Mouse (Mus musculus) forebrain, embryonic 10.5 days (tissue): ENCODE measurements around the gene Il17rc. TPM values are rescaled to one million over a fixed set of nuclear protein-coding genes. Genes with fewer than 3 reads are reported as not detected.

ENCODE experiments used
- DNase-seq: peaks from one replicate; pipeline ENCODE4 v3.0.0-alpha.2; 2017; ENCODE audit warnings: low spot score; ENCODE audit errors: extremely low spot score
- H3K27ac ChIP-seq: fragments of 300-500 bp; sonication (generic); 2 replicates; pipeline ENCODE4 v1.5.1; 2016; ENCODE audit warnings: mild to moderate bottlenecking
- H3K27me3 ChIP-seq: fragments of 300-500 bp; sonication (generic); 2 replicates; pipeline ENCODE4 v1.6.1; 2016; ENCODE audit warnings: mild to moderate bottlenecking; ENCODE audit not compliant: poor library complexity, severe bottlenecking
- H3K36me3 ChIP-seq: fragments of 300-500 bp; sonication (generic); replicated peaks from 2 replicates; pipeline ENCODE4 v1.6.1; 2016; ENCODE audit warnings: mild to moderate bottlenecking, moderate library complexity
- H3K4me1 ChIP-seq: fragments of 300-500 bp; sonication (generic); 2 replicates; pipeline ENCODE4 v1.6.1; 2016
- H3K4me3 ChIP-seq: fragments of 300-500 bp; sonication (generic); 2 replicates; pipeline ENCODE4 v1.5.1; 2016; ENCODE audit warnings: mild to moderate bottlenecking, moderate library complexity
- H3K9me3 ChIP-seq: fragments of 300-500 bp; sonication (generic); 2 replicates; pipeline ENCODE4 v1.6.1; 2016; ENCODE audit warnings: mild to moderate bottlenecking, moderate library complexity
- WGBS: fragments of 180-500 bp; shearing (Covaris S2); methylation state at CpG from one replicate; pipeline ENCODE4 v1.1.7; 2016; 5-methylcytosine and 5-hydroxymethylcytosine counted together
- polyA plus RNA-seq: library from polyadenylated mRNA; unstranded; fragments of >200 nt; fragmentation: Nextera tagmentation; extraction: Ambion mirVana; gene quantifications from 2 replicates; pipeline ENCODE4 v1.2.1, GENCODE M21; 2016

The Il17rc gene
- 2.5 and 2.7 TPM in 2 replicates for polyA plus RNA-seq

GRCm38 (mm10) chr6:113471297-113471936 lies at the start of gene Il17rc:
TSS of gene Il17rc (plus strand) at chr6:113471427.
- peaks cover 57% of the 10 kb centered on the region for H3K27me3 ChIP-seq
- 18% methylated on average over 12 of the region's 12 CpGs for WGBS
- DNase-seq = peak; percentile 27
- H3K4me3 ChIP-seq = peak within 1 kb of the TSS; percentile 24
- H3K4me1 ChIP-seq = peaks cover 34% of the 10 kb centered on the region
- H3K27ac ChIP-seq = peak within 1 kb of the TSS; percentile 54; the same call in 1 of the 2 replicates
- H3K9me3 ChIP-seq = no peaks in the 10 kb centered on the region
- no peaks in the 10 kb centered on the region for H3K36me3 ChIP-seq

GRCm38 (mm10) chr6:113423000-113423399 lies 48.2 kb upstream of the Il17rc start:
- no peak for DNase-seq
- 83% methylated on average over 4 of the region's 4 CpGs for WGBS
- H3K27ac ChIP-seq = no peak overlapping the region
- H3K4me1 ChIP-seq = peaks cover 12% of the 10 kb centered on the region
- H3K9me3 ChIP-seq = 0 out of 2 replicates have a peak, but pooled peaks cover 4% of the 10 kb centered on the region
- no peak overlapping the region for H3K4me3 ChIP-seq
- no peaks in the 10 kb centered on the region for H3K36me3 ChIP-seq
- no peaks in the 10 kb centered on the region for H3K27me3 ChIP-seq

GRCm38 (mm10) chr6:113424187-113424586 lies 47.0 kb upstream of the Il17rc start:
- no peaks in the 10 kb centered on the region for H3K36me3 ChIP-seq
- H3K4me1 ChIP-seq = peaks cover 4% of the 10 kb centered on the region
- no peak for DNase-seq
- H3K4me3 ChIP-seq = no peak overlapping the region
- H3K9me3 ChIP-seq = 0 out of 2 replicates have a peak, but pooled peaks cover 4% of the 10 kb centered on the region
- 90% methylated on average over 7 of the region's 7 CpGs for WGBS
- no peak overlapping the region for H3K27ac ChIP-seq
- no peaks in the 10 kb centered on the region for H3K27me3 ChIP-seq

- Histone ChIP-seq H3K9me3 (0 out of 2 replicates have a peak, but pooled peaks cover 4% of the 10 kb centered on the region), H3K27me3 (no peaks in the 10 kb centered on the region), H3K4me1 (no peaks in the 10 kb centered on the region), H3K36me3 (no peaks in the 10 kb centered on the region), H3K4me3 (no peak overlapping the region), H3K27ac (no peak overlapping the region)
- no peak for DNase-seq
- 91% methylated on average over 4 of the region's 4 CpGs for WGBS
These were observed 44.5 kb upstream of the Il17rc start for GRCm38 (mm10) chr6:113426696-113427095.

GRCm38 (mm10) chr6:113427397-113427796 lies 43.8 kb upstream of the Il17rc start:
- DNase-seq = peak; percentile 40
- no peaks in the 10 kb centered on the region for H3K27me3 ChIP-seq
- WGBS = 64% methylated on average over 3 of the region's 3 CpGs
- no peak overlapping the region for H3K4me3 ChIP-seq
- no peaks in the 10 kb centered on the region for H3K36me3 ChIP-seq
- 0 out of 2 replicates have a peak, but pooled peaks cover 4% of the 10 kb centered on the region for H3K9me3 ChIP-seq
- no peak overlapping the region for H3K27ac ChIP-seq
- H3K4me1 ChIP-seq = no peaks in the 10 kb centered on the region

GRCm38 (mm10) chr6:113428006-113428405 lies 43.2 kb upstream of the Il17rc start:
- no peak overlapping the region for H3K4me3 ChIP-seq
- no peak for DNase-seq
- 93% methylated on average over 16 of the region's 16 CpGs for WGBS
- no peak overlapping the region for H3K27ac ChIP-seq
- no peaks in the 10 kb centered on the region for H3K27me3 ChIP-seq
- 0 out of 2 replicates have a peak, but pooled peaks cover 4% of the 10 kb centered on the region for H3K9me3 ChIP-seq
- H3K4me1 ChIP-seq = no peaks in the 10 kb centered on the region
- no peaks in the 10 kb centered on the region for H3K36me3 ChIP-seq

GRCm38 (mm10) chr6:113429965-113430364 lies 41.3 kb upstream of the Il17rc start:
- Histone ChIP-seq H3K4me3 (no peak overlapping the region), H3K36me3 (no peaks in the 10 kb centered on the region), H3K9me3 (0 out of 2 replicates have a peak, but pooled peaks cover 4% of the 10 kb centered on the region), H3K4me1 (no peaks in the 10 kb centered on the region), H3K27me3 (no peaks in the 10 kb centered on the region), H3K27ac (no peak overlapping the region)
- 80% methylated on average over 3 of the region's 3 CpGs for WGBS
- no peak for DNase-seq

GRCm38 (mm10) chr6:113430846-113431245 lies 40.4 kb upstream of the Il17rc start:
- H3K9me3 ChIP-seq = 0 out of 2 replicates have a peak, but pooled peaks cover 4% of the 10 kb centered on the region
- 74% methylated on average over 3 of the region's 3 CpGs for WGBS
- no peaks in the 10 kb centered on the region for H3K36me3 ChIP-seq
- no peak for DNase-seq
- H3K4me3 ChIP-seq = no peak overlapping the region
- no peaks in the 10 kb centered on the region for H3K27me3 ChIP-seq
- H3K27ac ChIP-seq = no peak overlapping the region
- no peaks in the 10 kb centered on the region for H3K4me1 ChIP-seq

- DNase-seq = no peak
- whole genome bisulfite sequencing = 76% methylated on average over 3 of the region's 3 CpGs
- Histone ChIP-seq H3K36me3 (no peaks in the 10 kb centered on the region), H3K27me3 (no peaks in the 10 kb centered on the region), H3K4me3 (no peak overlapping the region), H3K27ac (no peak overlapping the region), H3K4me1 (no peaks in the 10 kb centered on the region), H3K9me3 (0 out of 2 replicates have a peak, but pooled peaks cover 4% of the 10 kb centered on the region)
These were observed 39.4 kb upstream of the Il17rc start for GRCm38 (mm10) chr6:113431801-113432200.

GRCm38 (mm10) chr6:113433661-113434060 lies 37.6 kb upstream of the Il17rc start:
- H3K36me3 ChIP-seq = no peaks in the 10 kb centered on the region
- no peaks in the 10 kb centered on the region for H3K4me1 ChIP-seq
- H3K9me3 ChIP-seq = no peaks in the 10 kb centered on the region
- WGBS = 89% methylated on average over 3 of the region's 3 CpGs
- no peak overlapping the region for H3K27ac ChIP-seq
- no peak overlapping the region for H3K4me3 ChIP-seq
- DNase-seq = no peak
- H3K27me3 ChIP-seq = no peaks in the 10 kb centered on the region

- no peak for DNase-seq
- H3K27me3 ChIP-seq = no peaks in the 10 kb centered on the region
- H3K36me3 ChIP-seq = no peaks in the 10 kb centered on the region
- H3K4me3 ChIP-seq = no peak overlapping the region
- WGBS = 76% methylated on average over 7 of the region's 7 CpGs
- no peaks in the 10 kb centered on the region for H3K9me3 ChIP-seq
- H3K4me1 ChIP-seq = no peaks in the 10 kb centered on the region
- H3K27ac ChIP-seq = 0 out of 2 replicates have a peak overlapping the region, but pooled peaks have one; percentile 4
These were observed 36.5 kb upstream of the Il17rc start for GRCm38 (mm10) chr6:113434691-113435090.

GRCm38 (mm10) chr6:113435664-113436205 lies 35.5 kb upstream of the Il17rc start, which contains the start of gene Cidec:
TSS of gene Cidec (minus strand) at chr6:113435760.
- H3K9me3 ChIP-seq = no peaks in the 10 kb centered on the region
- DNase-seq = no peak
- no peaks in the 10 kb centered on the region for H3K27me3 ChIP-seq
- no peaks in the 10 kb centered on the region for H3K4me1 ChIP-seq
- H3K4me3 ChIP-seq = no peak within 1 kb of the TSS
- WGBS = 82% methylated on average over 9 of the region's 9 CpGs
- no peaks in the 10 kb centered on the region for H3K36me3 ChIP-seq
- 0 out of 2 replicates have a peak within 1 kb of the TSS, but pooled peaks have one; percentile 4 for H3K27ac ChIP-seq

- H3K36me3 ChIP-seq = no peaks in the 10 kb centered on the region
- H3K4me1 ChIP-seq = peaks cover 2% of the 10 kb centered on the region; the same call in 1 of the 2 replicates
- no peak overlapping the region for H3K27ac ChIP-seq
- no peak overlapping the region for H3K4me3 ChIP-seq
- WGBS = 81% methylated on average over 12 of the region's 12 CpGs
- DNase-seq = no peak
- H3K9me3 ChIP-seq = no peaks in the 10 kb centered on the region
- no peaks in the 10 kb centered on the region for H3K27me3 ChIP-seq
These were observed 34.1 kb upstream of the Il17rc start for GRCm38 (mm10) chr6:113437135-113437534.
